Comparison of ENCODE assay signal across 7 mouse cellular contexts in genomic region chr4:101356093-101356953, GRCm38 (mm10).
DNase-seq lines count a peak whose midpoint lies in the region; ATAC-seq lines count a peak whose summit lies in the region.

No protein-coding gene starts in this region.

- peaks cover 23% of the 10 kb centered on the region for H3K4me1 ChIP-seq in embryonic facial prominence, embryonic 12.5 days
- H3K4me1 ChIP-seq in limb, embryonic 11.5 days (ENCODE audit: control insufficient read depth, insufficient read depth, low read length) = no peaks in the 10 kb centered on the region
- H3K4me1 ChIP-seq in midbrain, embryonic 13.5 days (replicated peaks) = peaks cover 38% of the 10 kb centered on the region

- ATAC-seq in embryonic facial prominence, embryonic 12.5 days (ENCODE audit: insufficient number of reproducible peaks, insufficient read depth, low FRiP score, low TSS enrichment) = peak; percentile 67
- peak; percentile 67 for ATAC-seq in limb, embryonic 11.5 days (ENCODE audit: insufficient number of reproducible peaks, low FRiP score, low TSS enrichment, low read depth)
- peak; percentile 91 for ATAC-seq in midbrain, embryonic 13.5 days

- peak overlapping the region; percentile 93 for H3K4me2 ChIP-seq in embryonic facial prominence, embryonic 12.5 days (replicated peaks)
- H3K4me2 ChIP-seq in limb, embryonic 11.5 days (ENCODE audit: low read depth, severe bottlenecking) = peak overlapping the region; percentile 81
- peak overlapping the region; percentile 82 for H3K4me2 ChIP-seq in midbrain, embryonic 13.5 days (replicated peaks)

- peak overlapping the region; percentile 83 for H3K9ac ChIP-seq in embryonic facial prominence, embryonic 12.5 days
- peak overlapping the region; percentile 84 for H3K9ac ChIP-seq in limb, embryonic 11.5 days (ENCODE audit: low read length)
- H3K9ac ChIP-seq in midbrain, embryonic 13.5 days (replicated peaks) = peak overlapping the region; percentile 94

- H3K9me3 ChIP-seq in embryonic facial prominence, embryonic 12.5 days = no peaks in the 10 kb centered on the region
- no peaks in the 10 kb centered on the region for H3K9me3 ChIP-seq in limb, embryonic 11.5 days (ENCODE audit: control insufficient read depth, low read length)
- no peaks in the 10 kb centered on the region for H3K9me3 ChIP-seq in midbrain, embryonic 13.5 days

- H3K27ac ChIP-seq in embryonic facial prominence, embryonic 12.5 days = peak overlapping the region; percentile 88
- 0 out of 2 replicates have a peak overlapping the region, but pooled peaks have one; percentile 21 for H3K27ac ChIP-seq in limb, embryonic 11.5 days (replicated peaks; ENCODE audit: low read depth, low read length)
- H3K27ac ChIP-seq in midbrain, embryonic 13.5 days = peak overlapping the region; percentile 97

- H3K27me3 ChIP-seq in embryonic facial prominence, embryonic 12.5 days = no peaks in the 10 kb centered on the region
- no peaks in the 10 kb centered on the region for H3K27me3 ChIP-seq in limb, embryonic 11.5 days (ENCODE audit: control insufficient read depth, insufficient read depth, low read length)
- H3K27me3 ChIP-seq in midbrain, embryonic 13.5 days = no peaks in the 10 kb centered on the region

- DNase-seq in adrenal gland, adult 8-10 months = peak; percentile 86
- DNase-seq in heart, adult 18-20 months = peak; percentile 95 to 96
- DNase-seq in kidney, adult 18-20 months = peak; percentile 92
- DNase-seq in limb, embryonic 11.5 days (ENCODE audit: low spot score) = peak; percentile 74
- DNase-seq in spleen, adult 12 weeks (ENCODE audit: low spot score) = peak; percentile 66

- peak overlapping the region; percentile 76 for H3K4me3 ChIP-seq in embryonic facial prominence, embryonic 12.5 days
- peak overlapping the region; percentile 81 for H3K4me3 ChIP-seq in limb, embryonic 11.5 days (ENCODE audit: low read depth, low read length)
- H3K4me3 ChIP-seq in midbrain, embryonic 13.5 days (replicated peaks) = peak overlapping the region; percentile 90

- H3K36me3 ChIP-seq in embryonic facial prominence, embryonic 12.5 days = no peaks in the 10 kb centered on the region
- no peaks in the 10 kb centered on the region for H3K36me3 ChIP-seq in limb, embryonic 11.5 days (ENCODE audit: control insufficient read depth, insufficient read depth, low read length)
- H3K36me3 ChIP-seq in midbrain, embryonic 13.5 days = no peaks in the 10 kb centered on the region

- WGBS in embryonic facial prominence, embryonic 12.5 days = under 1% methylated on average over 76 of the region's 107 CpGs
- under 1% methylated on average over 107 of the region's 107 CpGs for WGBS in limb, embryonic 11.5 days
- WGBS in midbrain, embryonic 13.5 days = under 1% methylated on average over 105 of the region's 107 CpGs

Comparison
In these comparisons a context has a peak if more than half of its experiments do, and no peak if none do; other contexts are left out.
1. Peak in every context shown above with its lines: DNase-seq, ATAC-seq, H3K4me3 ChIP-seq and H3K27ac ChIP-seq.
2. H3K27ac ChIP-seq: peak in every context shown above with its lines; median percentile 97 in midbrain, embryonic 13.5 days; 88 in embryonic facial prominence, embryonic 12.5 days; 21 in limb, embryonic 11.5 days.